Mouse (Mus musculus) MEL (cell line): ENCODE results near the gene Gm47791.

Experiments
- CTCF ChIP-seq, 3 experiments: IDR thresholded peaks in 2 of 3; conservative IDR thresholded peaks in 1 of 3; 2 replicates each; pipeline ENCODE4 v1.5.1; 2011 to 2012; ENCODE audit warnings: low read length in 3 of 3, low read depth in 2 of 3, mild to moderate bottlenecking in 2 of 3, improper control_type of control experiment in 1 of 3, inconsistent platforms in 1 of 3, mixed read lengths in 1 of 3, moderate library complexity in 1 of 3; ENCODE audit not compliant: control insufficient read depth in 1 of 3, insufficient read depth in 1 of 3, poor library complexity in 1 of 3, severe bottlenecking in 1 of 3
- EP300 ChIP-seq, 2 experiments: IDR thresholded peaks; 2 replicates each; pipeline ENCODE4 v1.6.1; 2011; ENCODE audit warnings: improper control_type of control experiment in 2 of 2, low read length in 2 of 2, low read depth in 1 of 2, mild to moderate bottlenecking in 1 of 2
- HCFC1 ChIP-seq: IDR thresholded peaks from 2 replicates; pipeline ENCODE4 v1.6.1; 2012; ENCODE audit warnings: low read depth, mild to moderate bottlenecking, inconsistent platforms, low read length, improper control_type of control experiment, moderate library complexity
- JUND ChIP-seq: IDR thresholded peaks from 2 replicates; pipeline ENCODE4 v1.6.1; 2011; ENCODE audit warnings: low read depth, mild to moderate bottlenecking, improper control_type of control experiment, low read length
- MAFK ChIP-seq: IDR thresholded peaks from 2 replicates; pipeline ENCODE4 v1.6.1; 2011; ENCODE audit warnings: low read depth, mild to moderate bottlenecking, low read length, improper control_type of control experiment, borderline replicate concordance
- MAX ChIP-seq: IDR thresholded peaks from 2 replicates; pipeline ENCODE4 v1.6.1; 2011; ENCODE audit warnings: low read length, improper control_type of control experiment
- MAZ ChIP-seq: IDR thresholded peaks from 2 replicates; pipeline ENCODE4 v1.6.1; 2012; ENCODE audit warnings: low read depth, mild to moderate bottlenecking, inconsistent platforms, low read length, improper control_type of control experiment
- MEF2A ChIP-seq: IDR thresholded peaks from 2 replicates; pipeline ENCODE4 v1.6.1; 2014; ENCODE audit warnings: low read depth, mild to moderate bottlenecking, inconsistent platforms, low read length, improper control_type of control experiment; ENCODE audit not compliant: poor library complexity, insufficient replicate concordance, severe bottlenecking; ENCODE audit errors: extremely low read depth
- MYB ChIP-seq: IDR thresholded peaks from 2 replicates; pipeline ENCODE4 v1.6.1; 2011; ENCODE audit warnings: mild to moderate bottlenecking, low read depth, low read length, improper control_type of control experiment
- POLR2AphosphoS5 ChIP-seq: IDR thresholded peaks from 2 replicates; pipeline ENCODE4 v1.6.1; 2012; ENCODE audit warnings: low read depth, borderline replicate concordance, mild to moderate bottlenecking, inconsistent platforms, low read length, moderate library complexity, mixed read lengths
- TBP ChIP-seq: IDR thresholded peaks from 2 replicates; pipeline ENCODE4 v1.8.0; 2011; ENCODE audit warnings: low read depth, low read length, improper control_type of control experiment
- ZC3H11A ChIP-seq: IDR thresholded peaks from 2 replicates; pipeline ENCODE4 v1.6.1; 2012; ENCODE audit warnings: low read depth, mild to moderate bottlenecking, inconsistent platforms, low read length, improper control_type of control experiment
- ZNF384 ChIP-seq: IDR thresholded peaks from 2 replicates; pipeline ENCODE4 v1.6.1; 2012; ENCODE audit warnings: low read depth, mild to moderate bottlenecking, inconsistent platforms, low read length, improper control_type of control experiment

GRCm38 (mm10) chr1:82771022-82771586, at the start of gene Gm47791:
- TF ChIP-seq ZNF384: no peak
- no peak for TF ChIP-seq MAFK
- TF ChIP-seq ZC3H11A: no peak
- no peak for TF ChIP-seq CTCF (IDR thresholded peaks at IDR 0.05 in 2 of 3, conservative IDR thresholded peaks at IDR 0.05 in 1 of 3; ENCODE audit: control insufficient read depth in 1 of 3, insufficient read depth in 1 of 3, low read depth in 2 of 3, low read length in 3 of 3, poor library complexity in 1 of 3, severe bottlenecking in 1 of 3)
- no peak for TF ChIP-seq POLR2AphosphoS5
- no peak for TF ChIP-seq MYB
- peak; percentile 99 for TF ChIP-seq MAX
- no peak for TF ChIP-seq MEF2A
- TF ChIP-seq JUND: no peak
- no peak for TF ChIP-seq HCFC1
- peak; percentile 83 for TF ChIP-seq TBP
- no peak for TF ChIP-seq EP300 (IDR thresholded peaks at IDR 0.05; ENCODE audit: low read depth in 1 of 2, low read length in 2 of 2)
- no peak for TF ChIP-seq MAZ
